Mouse (Mus musculus) adrenal gland, adult 10 weeks (tissue): ENCODE results near the gene Fxyd7. TPM values are rescaled to one million over a fixed set of nuclear protein-coding genes. Genes with fewer than 3 reads are reported as not detected.

Source experiments
- polyA plus RNA-seq: library from polyadenylated mRNA; stranded (reverse); fragments of 350-450 nt; fragmentation: Illumina TruSeq; extraction: RNeasy Lipid Tissue Mini Kit (QIAGEN cat#74804); gene quantifications from one replicate; pipeline ENCODE4 v1.2.3, GENCODE M21; 2014; ENCODE audit warnings: low read depth, low replicate concordance

Gene Fxyd7
- not detected for polyA plus RNA-seq

GRCm38 (mm10) chr7:31051321-31052021 lies at the start of gene Fxyd7:
Gene Fxyd7 (minus strand): TSS chr7:31051467.

DNA sequence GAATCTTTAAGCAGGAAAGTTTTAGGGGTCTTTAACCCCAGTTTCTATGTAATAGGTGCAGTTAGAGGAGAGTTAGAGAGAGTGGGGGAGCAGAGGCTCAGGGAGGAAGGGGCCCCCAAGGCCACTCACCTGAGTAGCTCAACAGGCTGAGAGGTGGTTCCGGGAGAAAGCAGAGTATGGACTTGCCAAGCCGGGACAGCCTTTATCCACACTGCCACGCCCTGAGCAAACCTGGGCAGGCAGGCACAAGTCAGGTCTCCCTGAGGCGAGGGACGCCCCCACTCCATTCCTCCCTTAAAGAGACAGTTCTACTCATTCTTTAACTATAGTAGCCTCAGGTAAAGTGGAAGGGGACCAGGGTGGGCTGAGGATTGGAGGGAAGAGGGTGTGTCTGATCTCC lies 25.2 kb upstream of the Fxyd7 start, which contains the start of gene Fxyd3:
TSS of gene Fxyd3 (minus strand) at position 213 of the 400 bp plus-strand sequence.

GRCm38 (mm10) chr7:31059108-31059507 lies 7.8 kb upstream of the Fxyd7 start, which contains the start of gene Lgi4:
Gene Lgi4 (plus strand): TSS chr7:31059342.

GRCm38 (mm10) chr7:31057071-31057470 lies 5.8 kb upstream of the Fxyd7 start, which contains the start of gene Fxyd1:
Gene Fxyd1 (minus strand): TSS chr7:31057199.

GRCm38 (mm10) chr7:31042431-31042910 lies 8.8 kb downstream of the Fxyd7 start, which contains the start of gene Fxyd5:
Gene Fxyd5 (minus strand): TSS chr7:31042481.

Other genes starting within 250 kb of the Fxyd7 start
- 1.3 TPM for gene Ffar2, start 227.7 kb downstream of the Fxyd7 start, polyA plus RNA-seq
- gene Ffar3, start 195.3 kb downstream of the Fxyd7 start, polyA plus RNA-seq: not detected
- not detected for gene Ffar1, start 189.9 kb downstream of the Fxyd7 start, polyA plus RNA-seq
- gene Cd22, start 171.1 kb downstream of the Fxyd7 start, polyA plus RNA-seq: not detected
- gene Mag, start 136.6 kb downstream of the Fxyd7 start, polyA plus RNA-seq: not detected
- not detected for gene Hamp2, start 126.8 kb downstream of the Fxyd7 start, polyA plus RNA-seq
- gene Hamp, start 107.4 kb downstream of the Fxyd7 start, polyA plus RNA-seq: 67.1 TPM
- 121 TPM for gene Usf2, start 94.7 kb downstream of the Fxyd7 start, polyA plus RNA-seq
- not detected for gene Lsr, start 78.0 kb downstream of the Fxyd7 start, polyA plus RNA-seq
- gene Fam187b, start 77.7 kb downstream of the Fxyd7 start, polyA plus RNA-seq: not detected
- gene Fxyd5, start 9.0 kb downstream of the Fxyd7 start, polyA plus RNA-seq: 5.8 TPM
- gene Fxyd1, start 5.7 kb upstream of the Fxyd7 start, polyA plus RNA-seq: 4.9 TPM
- 0.23 TPM for gene Lgi4, start 7.9 kb upstream of the Fxyd7 start, polyA plus RNA-seq
- gene Fxyd3, start 25.2 kb upstream of the Fxyd7 start, polyA plus RNA-seq: not detected
- gene Hpn, start 63.8 kb upstream of the Fxyd7 start, polyA plus RNA-seq: not detected
- 0.64 TPM for gene Scn1b, start 75.5 kb upstream of the Fxyd7 start, polyA plus RNA-seq
- gene Gramd1a, start 104.4 kb upstream of the Fxyd7 start, polyA plus RNA-seq: 6.1 TPM
- gene Scgb2b2, start 239.0 kb upstream of the Fxyd7 start, polyA plus RNA-seq: not detected
- not detected for gene Scgb1b2, start 240.4 kb upstream of the Fxyd7 start, polyA plus RNA-seq